Mouse (Mus musculus) adrenal gland (tissue): ENCODE data around the gene Sostdc1.

Experiments
- intact Hi-C: fragments of 180-260 bp; cut with DNase I; formaldehyde crosslinking; loops from one replicate; pipeline ENCODE4 v1.15.1; 2025
- long read RNA-seq, 2 experiments: library from polyadenylated mRNA; unstranded; transcript quantifications; one replicate each; pipeline ENCODE4 v2.0.0; 2020; ENCODE audit warnings: borderline replicate concordance in 1 of 2; ENCODE audit not compliant: insufficient replicate concordance in 1 of 2

Gene Sostdc1
- long read RNA-seq, experiment 1 = 0 reads
- long read RNA-seq, experiment 2 = 0 reads

GRCm38 (mm10) chr12:36313916-36314315, at the start of gene Sostdc1:
TSS of gene Sostdc1 (plus strand) at chr12:36314139.
- intact Hi-C loops = no loop called here

GRCm38 (mm10) chr12:36267670-36268246, 46.2 kb upstream of the Sostdc1 start:
- intact Hi-C loops = no loop called here

- intact Hi-C loops = no loop called here
Observed at GRCm38 (mm10) chr12:36274823-36275222, 39.1 kb upstream of the Sostdc1 start.

GRCm38 (mm10) chr12:36289634-36290033, 24.3 kb upstream of the Sostdc1 start:
- intact Hi-C loops = no loop called here

- intact Hi-C loops = no loop called here
Observed at GRCm38 (mm10) chr12:36290465-36290864, 23.5 kb upstream of the Sostdc1 start.

- intact Hi-C loops = no loop called here
Observed at GRCm38 (mm10) chr12:36291346-36291745, 22.6 kb upstream of the Sostdc1 start.

GRCm38 (mm10) chr12:36302326-36302725, 11.6 kb upstream of the Sostdc1 start:
- intact Hi-C loops = no loop called here

- intact Hi-C loops = no loop called here
Observed at GRCm38 (mm10) chr12:36302905-36303642, 10.9 kb upstream of the Sostdc1 start.

- intact Hi-C loops = no loop called here
Observed at GRCm38 (mm10) chr12:36308737-36309420, 5.1 kb upstream of the Sostdc1 start.

GRCm38 (mm10) chr12:36313015-36313414, 924 bp upstream of the Sostdc1 start:
- intact Hi-C loops = no loop called here

GRCm38 (mm10) chr12:36314446-36314845, 507 bp downstream of the Sostdc1 start:
- intact Hi-C loops = no loop called here

GRCm38 (mm10) chr12:36315527-36315926, 1.6 kb downstream of the Sostdc1 start:
- intact Hi-C loops = no loop called here

- intact Hi-C loops = no loop called here
Observed at GRCm38 (mm10) chr12:36316056-36316455, 2.1 kb downstream of the Sostdc1 start.

GRCm38 (mm10) chr12:36317036-36317819, 3.3 kb downstream of the Sostdc1 start:
- intact Hi-C loops = no loop called here

GRCm38 (mm10) chr12:36317820-36318135, 3.8 kb downstream of the Sostdc1 start:
- intact Hi-C loops = no loop called here

- intact Hi-C loops = no loop called here
Observed at GRCm38 (mm10) chr12:36326101-36326521, 12.2 kb downstream of the Sostdc1 start.

GRCm38 (mm10) chr12:36332676-36333075, 18.7 kb downstream of the Sostdc1 start:
- intact Hi-C loops = no loop called here

- intact Hi-C loops = no loop called here
Observed at GRCm38 (mm10) chr12:36333837-36334281, 19.9 kb downstream of the Sostdc1 start.

- intact Hi-C loops = no loop called here
Observed at GRCm38 (mm10) chr12:36344131-36344530, 30.2 kb downstream of the Sostdc1 start.

GRCm38 (mm10) chr12:36360064-36360463, 46.1 kb downstream of the Sostdc1 start:
- intact Hi-C loops = no loop called here

- intact Hi-C loops = no loop called here
Observed at GRCm38 (mm10) chr12:36360693-36361092, 46.8 kb downstream of the Sostdc1 start.

- intact Hi-C loops = no loop called here
Observed at GRCm38 (mm10) chr12:36364013-36364412, 50.1 kb downstream of the Sostdc1 start.
